Mouse (Mus musculus): ENCODE results near the gene Ccdc47.

- no peak for TF ChIP-seq CTCF (IDR thresholded peaks at IDR 0.05; ENCODE audit: low read depth)
- TF ChIP-seq EP300 (IDR thresholded peaks at IDR 0.05; ENCODE audit: low read depth) = no peak
Measured at GRCm38 (mm10) chr11:106152132-106152531, 64.0 kb downstream of the Ccdc47 start.

Measured in heart, postnatal 0 days (tissue).